Mouse (Mus musculus) bone marrow, adult 2 months (tissue): Measurements from ENCODE around the gene Folr1.

ENCODE experiments used
- CTCF ChIP-seq: fragments of 200-500 bp; IDR thresholded peaks from 2 replicates; pipeline ENCODE4 v1.5.1; 2011; ENCODE audit warnings: low read length, control low read depth; ENCODE audit not compliant: control insufficient read depth, insufficient read depth
- POLR2A ChIP-seq: fragments of 200-500 bp; IDR thresholded peaks from 2 replicates; pipeline ENCODE4 v1.6.1; 2011; ENCODE audit warnings: low read depth, mild to moderate bottlenecking, control low read depth, low read length, borderline replicate concordance; ENCODE audit not compliant: control insufficient read depth

DNA sequence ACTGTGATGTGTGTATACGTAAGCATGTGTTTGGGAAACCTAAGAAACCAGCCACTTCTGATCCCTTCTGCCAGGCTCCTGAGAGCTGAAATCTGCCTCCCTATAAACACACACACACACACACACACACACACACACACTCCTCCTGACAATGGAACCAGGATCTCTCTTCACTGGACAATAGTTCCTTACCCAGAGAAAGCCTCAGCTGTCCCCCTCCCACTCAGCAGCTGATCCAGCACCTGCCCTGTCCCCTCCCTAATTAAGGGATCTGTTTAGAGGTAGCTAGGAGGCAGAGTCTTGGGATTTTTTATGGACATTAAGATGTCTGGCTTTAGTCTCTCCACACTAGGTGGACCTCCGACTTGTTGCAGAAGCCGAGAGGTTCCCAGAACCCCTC lies 35.7 kb downstream of the Folr1 start:
- TF ChIP-seq POLR2A (no peak), CTCF (no peak)
